Mouse (Mus musculus) retina, postnatal 1 day (tissue): ENCODE measurements around the gene Shbg.

Source experiments
- DNase-seq: peaks from one replicate; pipeline ENCODE4 v3.0.0-alpha.2; 2012

The Shbg gene

GRCm38 (mm10) chr11:69617805-69618204 is at the start of gene Shbg:
Gene Shbg, minus strand, starts transcription at chr11:69617905.
- no peak for DNase-seq

GRCm38 (mm10) chr11:69666665-69667005 is 48.9 kb upstream of the Shbg start:
- no peak for DNase-seq

- DNase-seq, result peak; percentile 36
These were observed 48.4 kb upstream of the Shbg start, which contains the start of gene Cd68 for GRCm38 (mm10) chr11:69665961-69666664. Gene Cd68, minus strand, starts transcription at chr11:69666153.

- no peak for DNase-seq
These were observed 47.8 kb upstream of the Shbg start for GRCm38 (mm10) chr11:69665457-69665960.

GRCm38 (mm10) chr11:69664841-69665240 is 47.1 kb upstream of the Shbg start:
- no peak for DNase-seq

- no peak for DNase-seq
These were observed 46.1 kb upstream of the Shbg start for GRCm38 (mm10) chr11:69663795-69664194.

GRCm38 (mm10) chr11:69662967-69663671 is 45.4 kb upstream of the Shbg start:
- no peak for DNase-seq

GRCm38 (mm10) chr11:69662213-69662966 is 44.7 kb upstream of the Shbg start, which contains the start of gene Mpdu1:
Gene Mpdu1, minus strand, starts transcription at chr11:69662642.
- DNase-seq, result peak; percentile 99

- no peak for DNase-seq
These were observed 43.6 kb upstream of the Shbg start for GRCm38 (mm10) chr11:69661221-69661881.

- DNase-seq, result no peak
These were observed 39.8 kb upstream of the Shbg start for GRCm38 (mm10) chr11:69657462-69657881.

- peak; percentile 83 for DNase-seq
These were observed 39.1 kb upstream of the Shbg start for GRCm38 (mm10) chr11:69656617-69657461.

GRCm38 (mm10) chr11:69656065-69656455 is 38.4 kb upstream of the Shbg start:
- DNase-seq, result no peak

GRCm38 (mm10) chr11:69655264-69656064 is 37.8 kb upstream of the Shbg start, which contains the start of gene Sox15:
Gene Sox15, plus strand, starts transcription at chr11:69655314.
- DNase-seq, result peak; percentile 88

GRCm38 (mm10) chr11:69654760-69655159 is 37.1 kb upstream of the Shbg start:
- DNase-seq, result no peak

- DNase-seq, result peak; percentile 67
These were observed 35.7 kb upstream of the Shbg start for GRCm38 (mm10) chr11:69653399-69653798.

GRCm38 (mm10) chr11:69645860-69646259 is 28.2 kb upstream of the Shbg start:
- no peak for DNase-seq

- DNase-seq, result no peak
These were observed 17.8 kb upstream of the Shbg start for GRCm38 (mm10) chr11:69635471-69635870.

GRCm38 (mm10) chr11:69633128-69633866 is 15.6 kb upstream of the Shbg start:
- DNase-seq, result no peak

GRCm38 (mm10) chr11:69632284-69633089 is 14.8 kb upstream of the Shbg start, which contains the start of gene Fxr2:
Gene Fxr2, plus strand, starts transcription at chr11:69632990.
- DNase-seq, result peak; percentile 100
